Mouse (Mus musculus) gastrocnemius, postnatal 10 days (tissue): ENCODE results near the gene Asphd2. TPM values are rescaled to one million over a fixed set of nuclear protein-coding genes. Genes with fewer than 3 reads are reported as not detected.
A peak's percentile ranks its signal among the peaks of the same experiment; 100 is the strongest.
"Not testable (repeated sequence)": the region's sequence is repeated elsewhere in the genome, so short reads cannot be mapped to it uniquely, and the experiment has no call there.

Source experiments
- DNase-seq: peaks from one replicate; pipeline ENCODE4 v3.0.0; 2021; ENCODE audit warnings: mixed read lengths
- long read RNA-seq, 2 experiments: library from polyadenylated mRNA; stranded (forward); transcript quantifications; one replicate each; pipeline ENCODE4 v2.0.0; 2021
- total RNA-seq, 2 experiments: library from RNA; stranded (reverse); gene quantifications; 2 replicates each; pipeline ENCODE4 v1.2.3; 2021

The Asphd2 gene
- under 1 TPM; 0.49 to 0.93 TPM for total RNA-seq
- long read RNA-seq, experiment 1, partial matches to known transcripts = 0 of 1 reads
- long read RNA-seq, experiment 1, other reads (novel, unspliced or antisense) = 0 of 1 reads
- long read RNA-seq, experiment 2, partial matches to known transcripts = 0 of 3 reads
- long read RNA-seq, experiment 2, other reads (novel, unspliced or antisense) = 3 of 3 reads

DNA sequence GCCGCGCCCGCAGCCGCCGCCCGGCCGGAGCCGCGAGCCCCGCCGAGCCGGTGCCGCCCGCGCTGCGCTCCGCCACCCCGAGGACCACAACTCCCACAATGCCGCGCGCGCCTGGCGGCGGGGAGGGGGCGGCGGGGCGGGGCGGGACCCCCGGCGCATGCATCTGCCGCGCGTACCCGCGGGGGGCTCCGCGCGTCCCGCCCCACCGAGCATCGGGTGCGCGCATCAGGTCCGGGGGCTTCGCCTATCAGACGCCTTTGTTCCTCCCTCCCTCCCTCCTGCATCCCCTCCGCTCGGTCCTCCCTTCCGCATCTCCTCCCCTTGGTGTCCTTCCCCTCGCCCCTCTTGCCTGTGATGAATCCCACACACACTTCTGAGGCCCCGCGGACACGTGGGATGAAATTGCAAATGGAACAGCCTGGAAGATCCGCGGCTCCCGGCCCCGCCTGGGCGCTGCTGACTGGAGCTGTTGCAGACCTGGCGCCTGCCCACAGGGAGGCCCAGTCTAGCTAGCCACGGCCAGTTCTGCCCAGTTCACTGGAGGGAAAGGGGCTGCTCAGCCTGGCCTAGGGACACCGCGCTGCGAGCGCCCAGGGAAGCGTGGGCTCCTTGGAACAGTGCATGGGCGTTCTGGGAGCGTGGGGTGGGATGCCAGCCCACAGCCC, at the start of gene Asphd2:
Gene Asphd2, minus strand, starts transcription at position 88 of the 665 bp plus-strand sequence.
- peak; percentile 49 for DNase-seq

DNA sequence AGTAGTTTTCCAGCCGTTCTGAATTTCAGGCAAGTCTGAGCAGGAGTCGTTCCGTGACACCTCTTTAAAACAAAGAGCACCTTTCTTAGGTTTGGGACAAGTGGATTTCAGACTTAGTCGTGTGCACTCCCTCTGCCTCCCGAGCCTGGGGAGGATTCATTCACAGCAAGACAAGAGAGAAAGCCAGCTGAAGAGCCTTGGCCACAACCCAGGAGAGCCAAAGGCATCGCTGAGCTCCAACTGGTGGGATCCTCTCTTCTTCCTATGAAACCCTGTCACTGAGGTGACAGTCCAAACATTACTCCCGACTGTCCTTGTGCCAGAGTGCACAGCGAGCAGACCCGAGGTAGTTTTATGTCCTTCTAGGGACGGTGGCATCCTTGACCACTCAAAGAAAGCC, 43.9 kb upstream of the Asphd2 start:
- DNase-seq = no peak

DNA sequence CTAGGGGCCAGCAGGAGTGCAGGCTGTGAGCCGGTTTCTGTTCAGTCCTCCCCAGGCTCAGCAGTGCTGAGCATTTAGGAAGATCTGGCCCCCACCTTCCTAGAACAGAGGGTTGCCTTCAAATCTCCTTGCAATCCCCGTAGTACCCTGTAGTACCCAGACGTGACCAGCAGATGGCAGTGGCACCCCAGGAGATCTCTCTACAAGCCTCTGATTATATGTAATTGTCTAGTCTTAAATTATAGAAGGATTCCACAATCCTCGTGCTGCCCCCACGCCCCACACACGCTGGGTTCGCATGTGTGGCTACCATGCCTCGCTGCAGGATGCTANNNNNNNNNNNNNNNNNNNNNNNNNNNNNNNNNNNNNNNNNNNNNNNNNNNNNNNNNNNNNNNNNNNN, 38.3 kb upstream of the Asphd2 start:
- peak; percentile 76 for DNase-seq

DNA sequence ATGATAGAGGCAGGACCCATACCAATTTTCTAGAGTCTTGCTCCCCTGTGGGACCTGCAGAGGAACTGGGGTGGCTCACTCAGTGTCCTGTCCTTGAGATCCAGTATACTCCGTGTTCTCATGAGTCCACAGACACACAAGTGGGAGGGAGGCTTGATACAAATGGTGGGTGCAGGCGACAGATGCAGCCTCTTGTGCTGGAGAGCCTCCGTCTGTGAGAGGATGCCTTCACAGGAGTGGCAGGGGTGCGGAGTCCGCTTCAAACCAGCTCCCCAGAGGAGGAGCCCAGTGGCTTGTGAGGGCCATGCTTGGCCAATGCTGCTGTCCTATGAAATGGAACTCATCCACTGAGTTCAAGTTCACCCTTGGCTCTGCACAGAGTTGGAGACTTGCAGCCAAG, 37.4 kb upstream of the Asphd2 start:
- DNase-seq = no peak

DNA sequence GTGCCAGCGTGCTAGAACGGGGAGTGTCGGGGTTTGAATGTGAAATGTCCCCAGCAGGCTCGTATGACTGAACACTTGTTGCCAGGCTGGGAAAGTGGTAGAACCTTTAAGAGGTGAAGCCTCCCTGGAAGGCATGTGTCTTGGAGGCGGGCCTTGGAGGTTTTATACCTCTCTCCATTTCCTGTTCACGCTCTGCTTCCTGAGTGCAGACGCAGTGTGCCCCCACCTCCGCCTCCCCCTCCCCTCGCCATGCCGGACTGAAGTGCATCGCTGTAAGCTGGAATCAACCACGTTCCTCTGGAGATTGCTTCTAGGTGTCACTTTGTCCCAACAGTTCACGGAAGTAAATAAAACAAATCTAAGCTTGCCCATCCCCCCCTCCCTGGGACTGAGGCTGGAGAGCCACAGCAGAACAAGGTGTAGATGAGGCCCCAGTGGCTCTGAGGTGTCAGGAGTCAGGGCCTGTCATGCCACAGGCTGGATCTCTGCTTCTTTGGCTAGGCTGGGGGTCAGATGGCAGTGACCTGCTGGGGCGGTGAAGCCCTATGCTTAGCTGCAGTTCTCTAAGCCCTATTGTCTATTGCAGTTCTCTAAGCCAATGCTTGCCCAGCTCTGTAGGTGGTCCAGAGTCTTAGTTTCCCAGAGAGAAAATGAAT, 36.6 kb upstream of the Asphd2 start:
- no peak for DNase-seq

DNA sequence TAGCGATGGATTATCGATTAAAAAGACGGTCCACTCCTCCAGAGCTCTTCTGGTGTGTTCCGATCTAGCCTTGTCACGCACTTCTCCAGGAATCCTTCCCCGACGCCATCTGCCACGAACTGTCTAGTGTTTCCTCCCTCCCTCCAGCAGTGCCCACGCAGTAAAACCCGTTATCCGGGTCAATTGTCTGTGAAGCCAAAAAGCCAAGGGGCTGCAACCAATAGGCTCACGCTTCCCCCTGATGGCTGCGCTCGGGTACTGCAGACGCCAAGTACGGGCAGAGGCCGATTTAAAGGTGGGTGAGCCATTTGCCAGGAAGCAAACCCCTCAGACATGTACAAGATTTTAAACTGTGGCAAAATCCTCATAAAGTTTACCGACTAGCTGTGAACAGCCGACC, 34.3 kb upstream of the Asphd2 start:
- peak; percentile 64 for DNase-seq

DNA sequence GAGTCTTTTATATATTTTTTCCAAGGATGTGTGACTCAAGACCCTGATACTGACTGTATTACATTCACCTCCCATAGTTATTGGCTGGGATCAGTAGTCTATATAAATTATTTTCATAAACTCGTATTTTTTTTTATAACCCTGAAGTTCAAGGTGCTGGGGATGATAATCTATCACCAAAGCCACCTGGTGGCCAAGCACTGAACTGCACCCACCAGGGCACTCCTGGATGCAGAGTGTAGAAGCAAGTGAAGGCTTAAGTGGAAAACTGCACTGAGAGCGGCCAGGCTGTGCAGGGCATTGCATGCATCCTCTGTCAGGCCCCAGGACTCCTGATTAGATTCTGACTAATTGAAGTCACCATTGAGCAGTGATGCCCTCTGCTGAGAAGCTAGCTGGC, 32.6 kb upstream of the Asphd2 start:
- DNase-seq = peak; percentile 81

DNA sequence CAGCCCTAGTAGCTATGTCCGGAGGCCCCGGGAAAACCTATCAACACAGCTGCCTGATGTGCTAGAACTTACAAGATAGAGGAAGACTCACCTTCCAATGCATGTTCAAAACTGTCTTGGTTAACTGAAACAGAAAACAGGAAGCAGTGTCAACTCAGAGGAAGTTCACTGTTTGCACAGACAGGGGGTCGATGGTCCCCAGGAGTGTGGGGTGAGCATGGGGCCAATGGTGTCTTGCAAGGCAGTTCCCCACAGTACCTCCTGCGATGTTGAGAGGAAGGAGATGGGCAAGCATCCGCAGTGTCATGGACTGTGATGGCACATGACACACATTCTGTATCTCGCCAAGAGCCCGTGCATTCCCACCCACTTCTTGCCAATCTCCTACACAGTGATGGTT, 32.0 kb upstream of the Asphd2 start:
- no peak for DNase-seq

DNA sequence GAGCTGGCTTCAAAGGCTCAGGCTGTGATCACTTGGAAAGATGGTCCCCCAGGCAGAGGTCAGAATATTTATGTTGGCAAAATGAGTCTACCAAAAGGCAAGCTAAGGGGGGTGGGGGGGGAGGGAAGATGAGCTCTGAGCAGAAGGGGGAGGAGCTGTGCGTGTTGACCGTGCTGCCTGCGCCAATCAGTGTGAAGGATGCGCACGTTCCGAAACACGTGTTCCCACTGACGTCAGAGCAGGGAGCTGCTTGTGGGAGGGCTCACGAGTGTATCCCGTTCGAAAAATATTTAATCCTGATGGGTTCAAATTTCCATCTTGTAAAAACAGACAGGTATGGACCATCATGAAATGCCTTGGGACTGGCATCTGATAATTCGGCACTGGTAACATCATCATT, 24.9 kb upstream of the Asphd2 start:
- no peak for DNase-seq

DNA sequence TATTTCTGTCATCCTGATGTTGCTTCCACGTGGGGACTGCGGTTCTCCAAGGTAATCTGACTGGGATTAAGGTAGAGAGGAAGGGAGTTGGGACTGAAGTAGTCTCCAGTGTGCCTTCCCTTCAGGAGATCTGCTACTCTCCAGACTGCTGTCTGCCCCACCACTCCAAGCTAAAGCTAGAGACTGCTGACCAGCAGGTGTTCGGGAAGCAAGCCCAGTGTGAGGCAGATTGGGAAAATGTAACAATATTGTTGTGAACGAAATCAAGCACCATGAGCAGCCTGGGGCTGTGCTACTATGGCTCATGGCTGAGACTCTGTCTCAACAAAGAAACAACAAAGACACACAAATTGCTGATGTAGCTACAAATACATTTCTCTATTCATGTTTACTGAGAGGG, 23.4 kb upstream of the Asphd2 start:
- no peak for DNase-seq

DNA sequence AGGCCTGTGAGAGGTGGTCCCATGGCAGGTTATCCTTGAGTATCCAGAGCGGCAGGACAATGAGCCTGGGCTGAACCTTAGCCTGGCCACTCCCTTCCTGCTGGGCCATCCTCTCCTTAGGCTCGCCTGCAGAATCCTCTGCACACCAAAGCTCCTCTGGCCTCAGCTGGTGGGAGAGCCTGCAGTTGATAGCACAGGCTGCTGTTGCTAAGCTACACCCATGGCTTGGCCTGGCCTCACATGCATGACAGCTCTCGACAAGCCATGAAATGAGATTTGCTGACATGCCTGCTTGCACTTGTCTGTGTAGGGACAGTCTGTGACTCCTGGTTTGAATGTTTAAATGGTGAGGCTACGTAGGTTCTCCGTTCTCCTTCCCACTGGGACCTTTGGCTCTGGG, 22.0 kb upstream of the Asphd2 start:
- DNase-seq = no peak

DNA sequence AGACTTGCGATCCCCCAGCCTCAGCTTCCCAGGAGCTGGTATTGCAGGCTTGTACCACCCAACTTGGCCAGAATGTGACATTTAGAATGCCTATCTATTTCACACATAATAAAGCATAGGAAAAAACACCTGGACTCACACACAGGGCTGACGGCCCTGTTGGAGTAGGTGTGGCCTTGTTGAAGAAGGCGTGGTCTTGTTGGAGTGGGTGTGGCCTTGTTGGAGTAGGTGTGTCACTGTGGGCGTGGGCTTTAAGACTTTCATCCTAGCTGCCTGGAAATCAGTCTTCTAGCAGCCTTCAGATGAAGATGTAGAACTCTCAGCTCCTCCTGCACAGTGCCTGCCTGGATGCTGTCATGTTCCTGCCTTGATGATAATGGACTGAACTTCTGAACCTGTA, 18.1 kb upstream of the Asphd2 start:
- not testable (repeated sequence) for DNase-seq

DNA sequence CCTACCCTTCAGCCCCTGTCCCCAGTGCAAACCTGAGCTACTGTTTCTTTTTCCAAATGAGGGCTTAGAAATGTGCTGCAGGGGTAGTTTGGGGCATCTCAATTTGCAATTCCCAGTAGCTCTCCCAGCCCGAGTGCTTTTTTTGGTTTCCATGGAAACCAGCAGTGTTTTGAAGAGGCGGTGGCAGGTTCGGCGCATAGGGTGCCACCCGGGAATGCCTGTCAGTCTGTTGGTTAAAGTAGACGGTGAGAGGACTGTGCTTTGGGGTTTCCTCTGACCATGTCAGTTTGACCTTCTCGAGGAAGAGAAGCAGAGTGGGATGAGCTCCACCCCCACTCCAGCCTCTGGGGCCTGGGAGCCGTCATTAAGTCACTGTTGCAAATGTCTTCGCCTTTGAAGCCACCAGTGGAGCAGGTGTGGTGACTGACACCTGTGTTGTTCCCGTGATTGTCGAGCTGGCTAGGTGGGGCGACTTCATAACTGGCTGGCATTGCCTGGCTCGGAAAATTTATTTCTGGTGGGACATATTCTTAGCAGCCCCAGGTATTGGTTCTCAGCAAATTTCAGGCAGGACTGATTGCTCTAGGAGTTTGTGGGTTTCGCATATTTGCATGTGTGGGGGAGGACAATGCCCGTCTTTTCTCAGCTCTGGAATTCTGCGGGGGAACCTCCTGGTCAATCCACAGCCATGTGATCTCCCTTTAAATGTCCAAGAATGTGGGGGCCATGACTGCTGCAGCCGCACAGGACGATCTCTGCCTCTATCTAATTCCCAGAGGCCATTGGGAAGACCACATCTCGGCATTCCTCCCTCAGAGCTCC, 17.1 kb upstream of the Asphd2 start:
- no peak for DNase-seq

DNA sequence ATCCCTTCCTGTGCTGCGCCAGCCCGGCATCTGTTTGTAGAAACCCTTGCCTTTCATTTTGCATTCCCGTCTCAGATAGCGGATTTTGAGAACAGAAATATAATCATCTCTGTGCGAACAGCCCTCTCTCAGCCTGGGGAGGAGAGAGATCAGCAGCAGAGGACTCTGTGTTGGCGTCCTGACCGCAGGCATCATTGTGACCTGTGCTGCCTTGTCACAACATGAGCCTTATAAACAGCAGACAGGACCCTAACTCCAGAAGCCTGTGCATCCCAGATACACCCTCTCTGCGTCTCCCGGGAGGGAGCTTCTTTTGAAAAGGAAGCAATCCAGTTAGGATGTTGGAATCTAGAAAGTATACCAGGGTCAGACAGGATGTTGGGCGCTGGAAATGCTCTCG, 16.4 kb upstream of the Asphd2 start:
- no peak for DNase-seq

DNA sequence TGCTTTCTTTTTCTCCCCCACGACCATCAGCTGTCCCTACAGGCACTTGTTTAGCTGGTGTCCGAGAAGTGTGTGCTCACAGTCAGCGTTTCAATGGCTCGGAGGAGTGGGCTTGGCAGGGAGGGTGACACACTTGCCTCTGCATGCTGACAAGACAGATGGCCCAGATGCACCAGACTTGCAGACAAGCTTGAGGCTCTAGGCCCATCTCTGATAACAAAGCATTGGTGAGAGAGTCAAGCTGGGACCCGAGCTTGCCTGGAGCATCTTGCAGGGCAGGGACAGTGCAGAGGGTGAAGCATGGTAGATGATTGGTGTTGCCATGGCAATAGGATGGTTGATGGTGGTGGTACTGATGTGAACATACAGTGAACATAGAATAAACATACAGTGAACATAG, 14.6 kb upstream of the Asphd2 start:
- DNase-seq = no peak

DNA sequence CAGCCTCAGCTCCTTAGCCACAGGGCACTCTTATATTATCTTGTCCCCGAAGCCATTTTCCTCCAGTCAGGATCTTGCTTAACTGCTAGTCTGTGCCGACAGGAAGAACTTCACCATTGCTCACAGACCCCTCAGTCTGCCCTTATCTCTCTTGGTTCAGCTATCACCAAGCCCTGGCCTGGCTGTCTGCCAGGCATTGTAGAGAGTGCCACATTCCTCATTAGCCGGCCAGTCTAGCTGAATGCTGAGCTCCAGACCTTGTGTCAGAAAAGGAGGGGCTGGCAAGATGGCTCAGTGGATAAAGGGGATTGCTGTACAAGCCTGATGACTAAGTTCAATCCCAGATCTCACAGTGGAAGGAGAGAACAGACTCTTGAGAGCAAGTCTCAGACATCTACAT, 11.4 kb upstream of the Asphd2 start:
- DNase-seq = no peak

DNA sequence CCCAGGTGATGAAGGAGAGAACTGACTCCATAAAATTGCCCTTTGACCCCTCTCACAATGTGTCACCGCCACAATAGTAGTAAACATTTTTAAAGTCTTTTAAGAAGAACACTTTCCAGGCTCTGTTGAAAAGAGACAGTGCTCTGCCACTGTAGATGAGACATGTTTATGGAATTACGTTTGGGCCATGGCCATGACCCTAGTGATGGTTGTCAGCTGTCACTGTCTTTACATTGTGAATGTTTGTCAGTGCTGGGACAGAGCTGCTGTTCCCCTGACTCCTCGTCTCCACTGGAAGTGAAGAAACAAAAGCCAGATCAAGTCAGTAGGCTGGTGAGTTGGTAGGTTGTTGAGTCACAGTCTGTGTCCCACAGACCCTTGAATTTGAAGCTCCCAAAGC, 7.8 kb upstream of the Asphd2 start:
- DNase-seq = no peak

DNA sequence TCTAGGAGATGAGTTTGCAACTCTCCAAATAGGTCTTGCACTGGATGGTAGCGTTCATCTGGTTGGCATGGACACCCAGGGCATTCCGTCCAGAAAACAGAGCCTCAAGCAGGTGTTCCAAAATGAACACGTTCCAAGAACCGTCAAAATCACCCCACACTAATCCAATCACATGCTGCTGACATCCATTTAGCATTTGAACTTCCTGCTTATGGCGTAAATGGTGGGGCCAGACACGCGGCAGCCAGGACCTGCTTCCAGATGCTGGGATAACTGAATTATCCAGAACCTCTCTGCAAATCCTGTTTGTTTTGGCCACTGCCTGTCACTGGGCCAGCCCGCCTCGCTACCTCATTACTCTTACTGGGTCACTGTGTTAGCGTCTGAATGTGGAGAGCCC, 4.6 kb upstream of the Asphd2 start:
- no peak for DNase-seq

DNA sequence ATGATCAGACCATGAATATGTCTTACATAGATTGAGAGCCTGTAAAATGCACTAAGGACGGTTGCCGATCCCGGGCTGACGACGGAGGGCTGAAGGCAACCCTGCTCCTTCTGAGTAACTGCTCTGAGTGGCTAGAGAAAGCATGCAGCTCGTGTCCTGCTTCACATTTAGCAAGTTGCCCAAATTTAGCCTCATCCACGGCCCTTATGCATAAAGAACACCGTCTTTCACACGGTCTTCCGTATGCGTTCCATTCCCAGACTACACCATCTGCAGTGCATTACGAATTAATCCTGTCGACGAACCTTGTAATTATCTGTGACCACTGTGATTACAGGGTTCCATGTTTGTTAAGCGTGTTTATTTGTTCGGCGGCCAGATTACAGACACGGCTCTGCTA, 1.4 kb upstream of the Asphd2 start:
- DNase-seq = no peak

DNA sequence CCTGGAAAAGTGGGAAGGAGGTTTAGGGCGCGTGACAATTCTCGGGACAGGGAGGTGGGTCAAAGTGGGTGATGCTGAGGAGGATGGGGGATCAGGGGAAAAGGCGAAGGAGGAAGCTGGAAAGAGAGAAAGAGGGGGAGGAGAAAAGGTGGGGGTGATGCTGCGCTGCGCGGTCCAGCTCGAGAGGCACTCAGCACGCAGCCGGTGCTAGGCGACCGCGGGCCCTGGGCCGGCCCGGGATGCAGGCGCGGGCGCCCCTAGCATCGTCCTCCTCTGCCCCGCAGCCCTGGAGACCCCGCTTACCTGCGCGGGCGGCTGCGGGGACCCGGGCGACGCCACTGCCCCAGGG, 277 bp downstream of the Asphd2 start:
- no peak for DNase-seq

DNA sequence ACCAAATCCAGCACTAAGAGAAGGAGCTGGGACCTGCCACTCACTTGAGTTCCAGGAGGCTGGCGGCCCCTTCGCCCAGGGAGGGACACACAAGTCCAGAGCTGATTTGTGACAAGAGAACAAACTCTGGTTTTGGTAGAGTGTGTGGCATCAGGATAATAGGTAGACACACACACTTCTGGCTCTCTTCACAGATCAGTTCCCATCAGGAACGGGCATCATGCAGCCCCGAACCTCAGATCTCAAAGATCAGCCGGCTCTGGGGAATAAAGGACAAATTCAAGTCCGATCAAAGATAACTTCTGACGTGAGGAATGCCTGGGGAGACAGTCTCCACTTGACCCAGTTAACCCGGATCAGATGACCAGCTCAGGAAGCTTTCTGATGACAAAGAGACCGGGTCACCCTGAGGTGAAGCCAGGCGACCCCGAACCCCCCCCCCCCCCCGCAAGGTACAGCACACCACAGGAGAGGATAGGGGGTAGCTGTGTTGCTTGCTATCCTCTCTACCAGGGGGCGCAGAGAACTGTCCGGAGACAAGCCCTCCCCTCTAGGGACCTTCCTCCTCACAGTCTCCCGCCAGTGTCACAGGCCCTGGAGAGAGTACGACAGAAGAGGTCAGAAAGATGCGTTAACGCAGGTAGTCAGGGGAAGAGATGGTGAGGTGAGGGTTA, 788 bp downstream of the Asphd2 start:
- DNase-seq = no peak

DNA sequence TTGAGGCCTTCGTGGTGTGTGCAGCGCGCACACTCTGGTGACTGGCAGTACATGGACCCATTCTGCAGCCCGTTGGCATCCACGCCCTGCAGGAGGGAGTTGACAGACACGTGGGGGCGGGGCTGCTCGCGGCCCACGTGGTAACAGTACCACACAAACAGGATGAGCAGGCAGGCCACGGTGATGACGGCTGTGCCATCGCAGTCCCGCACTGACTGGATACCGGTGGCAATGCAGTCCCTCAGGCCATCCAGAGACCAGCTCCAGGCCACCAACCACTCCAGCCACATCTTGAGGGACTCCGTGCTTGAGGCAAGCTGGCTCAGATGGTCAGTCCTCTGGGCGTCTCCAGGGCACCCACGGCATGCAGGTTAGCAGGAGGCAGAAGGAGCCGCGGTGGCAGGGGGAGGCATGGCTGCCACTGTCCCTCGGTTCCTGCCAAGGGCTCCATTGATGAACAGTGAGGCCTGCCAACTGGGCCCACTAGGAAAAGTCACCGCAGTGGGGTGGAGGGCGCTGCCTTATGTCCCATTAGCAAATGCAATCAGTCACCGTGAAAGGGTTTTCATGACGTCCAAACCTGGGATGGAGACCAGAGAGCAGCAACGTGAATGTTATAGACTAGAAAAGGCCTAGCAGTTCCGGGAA, 2.9 kb downstream of the Asphd2 start:
- DNase-seq = no peak
